Mouse (Mus musculus): Measurements from ENCODE around the gene Lefty1.
A peak's percentile ranks its signal among the peaks of the same experiment; 100 is the strongest.

- TF ChIP-seq CTCF (IDR thresholded peaks at IDR 0.05; ENCODE audit: control insufficient read depth, insufficient read depth, low read length) (peak; percentile 80), POLR2A (IDR thresholded peaks at IDR 0.05; ENCODE audit: borderline replicate concordance, control insufficient read depth, low read depth, low read length) (no peak)
These were observed 15.1 kb upstream of the Lefty1 start for GRCm38 (mm10) chr1:180919686-180920085.

Measured in bone marrow, adult 2 months (tissue).